Mouse (Mus musculus): ENCODE measurements around the gene Gm4881. TPM values are rescaled to one million over a fixed set of nuclear protein-coding genes. Genes with fewer than 3 reads are reported as not detected.

Gm4881 gene
- polyA plus RNA-seq, 1 experiment: not detected

GRCm38 (mm10) chr7:24980439-24980838 is 36.1 kb upstream of the Gm4881 start:
- TF ChIP-seq POLR2A (IDR thresholded peaks at IDR 0.05; ENCODE audit: low read depth, low read length) (no peak), CTCF (IDR thresholded peaks at IDR 0.05; ENCODE audit: extremely low read depth, insufficient read length, insufficient replicate concordance, low read depth, low read length) (no peak)
- WGBS: 78% methylated on average over 7 of the region's 7 CpGs
- Histone ChIP-seq H3K4me3 (ENCODE audit: low read depth, low read length) (no peak overlapping the region), H3K27me3 (ENCODE audit: control insufficient read depth, insufficient read depth, low read length) (no peaks in the 10 kb centered on the region), H3K4me1 (ENCODE audit: control insufficient read depth, insufficient read depth, insufficient read length, low read length) (no peaks in the 10 kb centered on the region), H3K27ac (ENCODE audit: insufficient read depth, low read depth, low read length) (no peak overlapping the region), H3K36me3 (ENCODE audit: control insufficient read depth, insufficient read depth, low read length) (no peaks in the 10 kb centered on the region)

DNA sequence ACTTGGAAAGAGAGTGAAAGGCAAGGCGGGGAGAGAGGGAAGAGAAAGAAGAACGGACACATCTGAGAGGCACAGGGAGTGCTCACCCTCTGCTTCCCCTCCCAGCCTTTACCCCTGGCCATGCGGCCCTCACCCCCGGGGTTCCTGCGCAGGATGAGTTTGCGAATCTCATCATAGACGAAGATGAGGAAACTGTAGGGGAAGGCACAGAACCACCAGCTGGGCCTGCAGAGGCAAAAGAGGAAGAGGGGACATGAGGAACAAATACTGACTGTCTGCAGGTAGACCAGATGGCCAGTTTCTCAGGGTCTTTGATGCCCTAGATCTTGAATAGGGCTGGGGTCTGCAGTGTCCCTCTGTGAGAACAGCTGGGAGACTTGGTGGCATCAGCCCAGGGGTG is 34.5 kb upstream of the Gm4881 start:
- H3K27me3 ChIP-seq (ENCODE audit: control insufficient read depth, insufficient read depth, low read length): no peaks in the 10 kb centered on the region
- TF ChIP-seq CTCF (IDR thresholded peaks at IDR 0.05; ENCODE audit: extremely low read depth, insufficient read length, insufficient replicate concordance, low read depth, low read length) (no peak), POLR2A (IDR thresholded peaks at IDR 0.05; ENCODE audit: low read depth, low read length) (no peak)
- no peak overlapping the region for H3K4me3 ChIP-seq (ENCODE audit: low read depth, low read length)
- H3K36me3 ChIP-seq (ENCODE audit: control insufficient read depth, insufficient read depth, low read length): no peaks in the 10 kb centered on the region
- no peaks in the 10 kb centered on the region for H3K4me1 ChIP-seq (ENCODE audit: control insufficient read depth, insufficient read depth, insufficient read length, low read length)
- H3K27ac ChIP-seq (ENCODE audit: insufficient read depth, low read depth, low read length): no peak overlapping the region
- 77% methylated on average over 7 of the region's 7 CpGs for WGBS

- no peak overlapping the region for H3K27ac ChIP-seq (ENCODE audit: insufficient read depth, low read depth, low read length)
- H3K4me3 ChIP-seq (ENCODE audit: low read depth, low read length): no peak overlapping the region
- 27% methylated on average over 9 of the region's 9 CpGs for WGBS
- H3K36me3 ChIP-seq (ENCODE audit: control insufficient read depth, insufficient read depth, low read length): peaks cover 4% of the 10 kb centered on the region
- no peaks in the 10 kb centered on the region for H3K27me3 ChIP-seq (ENCODE audit: control insufficient read depth, insufficient read depth, low read length)
- H3K4me1 ChIP-seq (ENCODE audit: control insufficient read depth, insufficient read depth, insufficient read length, low read length): 0 out of 2 replicates have a peak, but pooled peaks cover 2% of the 10 kb centered on the region
- no peak for TF ChIP-seq POLR2A (IDR thresholded peaks at IDR 0.05; ENCODE audit: low read depth, low read length)
- TF ChIP-seq CTCF (IDR thresholded peaks at IDR 0.05; ENCODE audit: extremely low read depth, insufficient read length, insufficient replicate concordance, low read depth, low read length): peak; percentile 64; the same call in 1 of the 2 replicates
These were observed 30.8 kb upstream of the Gm4881 start for GRCm38 (mm10) chr7:24974893-24975595.

DNA sequence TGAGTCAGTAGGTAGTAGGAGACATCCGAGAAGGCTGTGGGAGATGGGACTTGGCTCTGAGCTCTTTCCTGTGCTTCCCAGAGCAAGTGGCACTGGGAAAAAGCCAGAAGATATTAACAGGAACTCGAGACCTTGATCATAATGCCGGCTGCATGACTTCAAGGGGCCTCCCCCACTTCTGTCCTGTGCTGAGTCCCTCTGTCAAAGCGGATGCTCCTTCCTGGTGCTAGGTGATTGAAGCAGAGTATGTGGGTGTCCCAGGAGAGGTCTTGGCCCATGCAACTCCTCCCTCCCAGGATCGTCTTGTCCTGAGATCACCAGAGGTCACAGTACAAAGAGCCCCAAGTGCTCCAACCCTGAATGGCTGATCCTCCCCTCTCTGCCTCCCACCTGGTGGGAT is 29.6 kb upstream of the Gm4881 start:
- Histone ChIP-seq H3K4me3 (ENCODE audit: low read depth, low read length) (no peak overlapping the region), H3K36me3 (ENCODE audit: control insufficient read depth, insufficient read depth, low read length) (peaks cover 9% of the 10 kb centered on the region), H3K27me3 (ENCODE audit: control insufficient read depth, insufficient read depth, low read length) (no peaks in the 10 kb centered on the region), H3K27ac (ENCODE audit: insufficient read depth, low read depth, low read length) (no peak overlapping the region), H3K4me1 (ENCODE audit: control insufficient read depth, insufficient read depth, insufficient read length, low read length) (0 out of 2 replicates have a peak, but pooled peaks cover 2% of the 10 kb centered on the region)
- no peak for TF ChIP-seq CTCF (IDR thresholded peaks at IDR 0.05; ENCODE audit: extremely low read depth, insufficient read length, insufficient replicate concordance, low read depth, low read length)
- no peak for TF ChIP-seq POLR2A (IDR thresholded peaks at IDR 0.05; ENCODE audit: low read depth, low read length)
- WGBS: 67% methylated on average over 5 of the region's 5 CpGs

DNA sequence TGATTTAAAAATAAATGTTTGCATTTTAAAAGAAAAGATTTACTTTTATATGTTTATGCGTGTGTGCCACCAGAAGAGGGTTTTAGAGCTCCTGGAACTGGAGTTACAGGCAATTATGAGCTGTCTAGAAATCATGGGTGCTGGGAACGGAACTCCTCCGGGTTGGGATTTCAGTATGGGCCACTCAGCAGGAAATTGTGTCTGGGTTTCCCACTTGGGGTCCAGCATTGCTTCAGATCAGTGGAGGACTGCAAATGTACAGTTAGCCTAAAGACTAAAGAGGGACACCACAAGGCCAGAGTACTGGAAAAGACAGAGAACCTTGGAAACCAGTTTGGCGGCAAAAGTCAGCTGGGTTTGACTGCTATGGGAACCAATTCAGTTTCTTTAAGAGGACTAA is 28.9 kb upstream of the Gm4881 start:
- H3K36me3 ChIP-seq (ENCODE audit: control insufficient read depth, insufficient read depth, low read length): peaks cover 9% of the 10 kb centered on the region
- H3K27ac ChIP-seq (ENCODE audit: insufficient read depth, low read depth, low read length): no peak overlapping the region
- no peaks in the 10 kb centered on the region for H3K27me3 ChIP-seq (ENCODE audit: control insufficient read depth, insufficient read depth, low read length)
- 85% methylated on average over 4 of the region's 4 CpGs for WGBS
- TF ChIP-seq CTCF (IDR thresholded peaks at IDR 0.05; ENCODE audit: extremely low read depth, insufficient read length, insufficient replicate concordance, low read depth, low read length): no peak
- TF ChIP-seq POLR2A (IDR thresholded peaks at IDR 0.05; ENCODE audit: low read depth, low read length): no peak
- H3K4me3 ChIP-seq (ENCODE audit: low read depth, low read length): no peak overlapping the region
- H3K4me1 ChIP-seq (ENCODE audit: control insufficient read depth, insufficient read depth, insufficient read length, low read length): 0 out of 2 replicates have a peak, but pooled peaks cover 2% of the 10 kb centered on the region

GRCm38 (mm10) chr7:24971972-24972893 is 27.9 kb upstream of the Gm4881 start, which contains the start of gene Rabac1:
Gene Rabac1 (minus strand): TSS chr7:24972754.
- H3K36me3 ChIP-seq (ENCODE audit: control insufficient read depth, insufficient read depth, low read length): peaks cover 9% of the 10 kb centered on the region
- TF ChIP-seq CTCF (IDR thresholded peaks at IDR 0.05; ENCODE audit: extremely low read depth, insufficient read length, insufficient replicate concordance, low read depth, low read length) (peak; percentile 35; the same call in 1 of the 2 replicates), POLR2A (IDR thresholded peaks at IDR 0.05; ENCODE audit: low read depth, low read length) (peak; percentile 89)
- WGBS: under 1% methylated on average over 45 of the region's 45 CpGs

More at GRCm38 (mm10) chr7:24971972-24972893, 27.9 kb upstream of the Gm4881 start, which contains the start of gene Rabac1:
- Histone ChIP-seq H3K27ac (ENCODE audit: insufficient read depth, low read depth, low read length) (peak within 1 kb of the TSS; percentile 93), H3K4me1 (ENCODE audit: control insufficient read depth, insufficient read depth, insufficient read length, low read length) (0 out of 2 replicates have a peak, but pooled peaks cover 2% of the 10 kb centered on the region), H3K4me3 (ENCODE audit: low read depth, low read length) (peak within 1 kb of the TSS; percentile 88), H3K27me3 (ENCODE audit: control insufficient read depth, insufficient read depth, low read length) (no peaks in the 10 kb centered on the region)

Data from small intestine, adult 2 months (tissue).